Mouse (Mus musculus) myocyte (in vitro differentiated cells): ENCODE results near the gene Rbfox1. TPM values are rescaled to one million over a fixed set of nuclear protein-coding genes. Genes with fewer than 3 reads are reported as not detected.

Experiments used
- H3K27me3 ChIP-seq: one replicate; pipeline ENCODE4 v1.6.1; 2011; ENCODE audit not compliant: control insufficient read depth, insufficient read depth, insufficient read length
- H3K36me3 ChIP-seq: one replicate; pipeline ENCODE4 v1.6.1; 2011; ENCODE audit not compliant: control insufficient read depth, insufficient read depth
- H3K4me2 ChIP-seq: one replicate; pipeline ENCODE4 v1.6.1; 2011; ENCODE audit warnings: low read depth, control low read depth
- H3K4me3 ChIP-seq: one replicate; pipeline ENCODE4 v1.5.1; 2011; ENCODE audit warnings: mild to moderate bottlenecking, control low read depth, moderate library complexity
- H3K79me2 ChIP-seq: one replicate; pipeline ENCODE4 v1.6.1; 2011; ENCODE audit not compliant: control insufficient read depth, insufficient read depth
- H3ac ChIP-seq: one replicate; pipeline ENCODE4 v1.6.1; 2011; ENCODE audit not compliant: control insufficient read depth, insufficient read length
- CEBPB ChIP-seq: IDR thresholded peaks from 2 replicates; pipeline ENCODE4 v1.6.1; 2011; ENCODE audit warnings: mild to moderate bottlenecking, moderate library complexity; ENCODE audit not compliant: poor library complexity, insufficient read depth, severe bottlenecking
- E2F4 ChIP-seq: IDR thresholded peaks from one replicate; pipeline ENCODE4 v1.6.1; 2011; ENCODE audit warnings: mild to moderate bottlenecking, control low read depth, moderate library complexity; ENCODE audit not compliant: insufficient read depth
- MAX ChIP-seq: IDR thresholded peaks from one replicate; pipeline ENCODE4 v1.6.1; 2011; ENCODE audit warnings: low read depth, mild to moderate bottlenecking, control low read depth
- MYOD1 ChIP-seq, 3 experiments: IDR thresholded peaks; one replicate each; pipeline ENCODE4 v1.6.1; 2011; ENCODE audit warnings: control low read depth in 2 of 3, low read depth in 2 of 3, mild to moderate bottlenecking in 2 of 3, moderate library complexity in 1 of 3; ENCODE audit not compliant: insufficient read length in 2 of 3, control insufficient read depth in 1 of 3
- MYOG ChIP-seq, 3 experiments: IDR thresholded peaks; one replicate each; pipeline ENCODE4 v1.6.1; 2011; ENCODE audit warnings: control low read depth in 2 of 3, low read depth in 2 of 3, mild to moderate bottlenecking in 2 of 3; ENCODE audit not compliant: insufficient read length in 2 of 3, control insufficient read depth in 1 of 3, insufficient read depth in 1 of 3
- POLR2A ChIP-seq: IDR thresholded peaks from one replicate; pipeline ENCODE4 v1.6.1; 2011; ENCODE audit warnings: low read depth, mild to moderate bottlenecking, control low read depth, moderate library complexity; ENCODE audit not compliant: insufficient read length
- POLR2AphosphoS2 ChIP-seq: IDR thresholded peaks from one replicate; pipeline ENCODE4 v1.6.1; 2011; ENCODE audit warnings: low read depth, control low read depth; ENCODE audit not compliant: insufficient read length
- REST ChIP-seq: IDR thresholded peaks from one replicate; pipeline ENCODE4 v1.6.1; 2011; ENCODE audit warnings: mild to moderate bottlenecking, control low read depth, moderate library complexity; ENCODE audit not compliant: insufficient read depth, insufficient read length
- SRF ChIP-seq: IDR thresholded peaks from one replicate; pipeline ENCODE4 v1.6.1; 2011; ENCODE audit warnings: low read depth; ENCODE audit not compliant: control insufficient read depth, insufficient read length
- TCF12 ChIP-seq: IDR thresholded peaks from one replicate; pipeline ENCODE4 v1.6.1; 2011; ENCODE audit warnings: mild to moderate bottlenecking, control low read depth; ENCODE audit not compliant: poor library complexity, insufficient read depth, severe bottlenecking
- TCF3 ChIP-seq: IDR thresholded peaks from one replicate; pipeline ENCODE4 v1.6.1; 2011; ENCODE audit warnings: low read depth, control low read depth; ENCODE audit not compliant: insufficient read length
- USF1 ChIP-seq: IDR thresholded peaks from one replicate; pipeline ENCODE4 v1.6.1; 2011; ENCODE audit warnings: low read depth, mild to moderate bottlenecking, control low read depth, moderate library complexity
- polyA plus RNA-seq: library from polyadenylated mRNA; unstranded; fragments of >200 nt; fragmentation: generic; extraction: Trizol; gene quantifications from one replicate; pipeline ENCODE4 v1.2.1, GENCODE M21; 2012; ENCODE audit warnings: missing spikeins

The Rbfox1 gene
- polyA plus RNA-seq, 1 experiment = 8.3 TPM

DNA sequence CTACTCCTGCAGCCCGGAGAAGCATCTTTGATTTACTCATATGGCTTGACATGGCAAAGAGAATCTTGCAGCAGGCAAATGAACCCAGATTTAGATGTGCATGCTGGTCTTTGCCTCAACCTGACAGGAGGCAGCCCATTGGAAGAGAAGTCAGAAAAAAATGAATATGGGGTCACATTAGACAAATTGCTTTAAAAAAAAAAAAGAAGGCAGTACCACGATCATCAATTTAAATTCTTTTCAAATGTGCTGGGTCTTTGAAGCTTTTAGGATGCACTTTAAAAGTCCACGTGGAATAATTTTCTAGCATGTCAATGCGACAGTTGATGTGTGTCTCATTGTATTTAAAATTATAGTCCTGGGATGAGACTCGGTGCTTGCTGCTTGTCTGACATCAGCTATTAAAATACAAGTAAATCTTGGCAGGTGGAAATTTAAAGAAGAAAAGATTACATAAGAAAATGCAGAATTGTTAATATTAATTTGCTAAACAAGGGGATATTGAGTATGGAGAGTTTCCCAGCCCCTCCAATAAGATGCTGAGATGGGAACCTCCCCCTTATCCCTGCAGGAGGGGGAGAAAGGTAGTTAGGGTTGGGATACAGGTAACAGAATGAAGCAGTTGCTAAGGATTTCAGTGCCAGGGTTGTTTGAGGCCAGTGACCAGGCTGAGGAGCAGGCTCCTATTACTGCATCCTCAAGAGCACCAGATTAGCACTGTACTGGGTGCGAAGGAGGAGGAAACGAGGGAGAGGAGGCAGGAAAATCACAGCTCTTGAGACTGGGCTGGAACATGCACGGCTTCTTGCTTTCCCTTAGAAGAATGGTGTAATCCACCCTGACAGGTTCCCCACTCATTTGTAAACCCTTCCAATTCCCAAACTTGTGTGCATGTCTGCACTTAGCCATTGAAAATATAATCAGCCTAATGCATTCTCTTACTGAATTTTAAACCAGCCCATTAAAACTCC lies 1274.0 kb downstream of the Rbfox1 start:
- no peak for TF ChIP-seq SRF
- TF ChIP-seq USF1 = no peak
- no peak for TF ChIP-seq CEBPB
- no peak for TF ChIP-seq MYOD1 (IDR thresholded peaks at IDR 0.05; ENCODE audit: control insufficient read depth in 1 of 3, insufficient read length in 2 of 3, low read depth in 2 of 3)
- TF ChIP-seq MAX = no peak
- no peak for TF ChIP-seq POLR2A
- TF ChIP-seq TCF12 = no peak
- no peak for TF ChIP-seq REST
- no peak for TF ChIP-seq MYOG (IDR thresholded peaks at IDR 0.05; ENCODE audit: control insufficient read depth in 1 of 3, insufficient read depth in 1 of 3, insufficient read length in 2 of 3, low read depth in 2 of 3)
- no peak for TF ChIP-seq TCF3

DNA sequence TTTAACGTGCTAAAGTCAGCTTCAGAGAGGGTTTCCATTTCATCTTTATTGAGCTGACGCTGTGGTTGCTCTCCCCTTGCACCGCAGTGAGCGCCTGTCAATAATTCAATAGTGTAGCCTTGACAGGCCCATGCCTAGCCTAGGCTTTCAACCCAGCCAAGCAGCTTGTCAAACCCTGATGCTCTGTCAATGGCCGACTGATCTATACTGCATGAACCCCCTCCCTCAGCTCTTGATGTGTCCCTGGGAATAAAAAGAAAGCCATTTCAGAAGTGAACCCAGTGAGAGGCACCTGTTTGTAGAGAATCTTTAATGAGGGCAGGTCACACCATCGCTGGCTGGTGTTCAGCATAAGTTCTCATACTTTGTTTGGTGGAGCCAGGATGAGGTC lies 1274.7 kb downstream of the Rbfox1 start:
- no peak overlapping the region for H3K4me2 ChIP-seq
- H3K36me3 ChIP-seq = no peaks in the 10 kb centered on the region
- no peak for TF ChIP-seq MAX
- no peak for TF ChIP-seq POLR2A
- no peak for TF ChIP-seq SRF
- TF ChIP-seq REST = no peak
- TF ChIP-seq CEBPB = no peak
- no peak for TF ChIP-seq MYOD1 (IDR thresholded peaks at IDR 0.05; ENCODE audit: control insufficient read depth in 1 of 3, insufficient read length in 2 of 3, low read depth in 2 of 3)
- TF ChIP-seq E2F4 = no peak
- TF ChIP-seq USF1 = no peak
- no peak for TF ChIP-seq TCF3
- no peak for TF ChIP-seq POLR2AphosphoS2
- no peaks in the 10 kb centered on the region for H3K79me2 ChIP-seq
- no peak overlapping the region for H3K4me3 ChIP-seq
- no peak overlapping the region for H3ac ChIP-seq
- H3K27me3 ChIP-seq = no peaks in the 10 kb centered on the region

More for the DNA sequence above, 1274.0 kb downstream of the Rbfox1 start:
- H3K4me3 ChIP-seq = no peak overlapping the region
- no peaks in the 10 kb centered on the region for H3K27me3 ChIP-seq
- H3ac ChIP-seq = no peak overlapping the region
- H3K79me2 ChIP-seq = no peaks in the 10 kb centered on the region
- H3K36me3 ChIP-seq = no peaks in the 10 kb centered on the region
- H3K4me2 ChIP-seq = no peak overlapping the region

DNA sequence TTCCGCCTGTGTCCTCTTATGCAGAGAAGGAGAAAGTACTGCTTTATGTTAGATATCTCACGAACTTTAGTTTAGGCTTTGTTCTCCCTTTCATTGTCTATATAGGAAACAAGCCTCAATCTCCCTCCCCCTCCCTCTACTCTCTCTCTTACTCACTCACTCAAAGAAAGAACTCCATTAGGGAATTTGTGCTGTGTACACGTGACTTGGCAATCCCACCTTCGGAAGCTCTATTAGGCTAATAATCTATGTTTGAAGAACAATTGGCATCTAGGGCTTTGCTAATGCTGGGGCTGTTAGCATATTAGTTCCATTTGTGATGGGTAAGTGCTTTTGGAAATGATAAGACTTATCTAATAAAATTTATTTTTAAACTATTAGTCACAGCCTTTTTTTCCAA lies 1277.0 kb downstream of the Rbfox1 start:
- Histone ChIP-seq H3ac (no peak overlapping the region), H3K27me3 (no peaks in the 10 kb centered on the region), H3K36me3 (no peaks in the 10 kb centered on the region), H3K4me3 (no peak overlapping the region), H3K4me2 (no peak overlapping the region), H3K79me2 (no peaks in the 10 kb centered on the region)
- TF ChIP-seq REST (no peak), CEBPB (no peak), POLR2A (no peak)

DNA sequence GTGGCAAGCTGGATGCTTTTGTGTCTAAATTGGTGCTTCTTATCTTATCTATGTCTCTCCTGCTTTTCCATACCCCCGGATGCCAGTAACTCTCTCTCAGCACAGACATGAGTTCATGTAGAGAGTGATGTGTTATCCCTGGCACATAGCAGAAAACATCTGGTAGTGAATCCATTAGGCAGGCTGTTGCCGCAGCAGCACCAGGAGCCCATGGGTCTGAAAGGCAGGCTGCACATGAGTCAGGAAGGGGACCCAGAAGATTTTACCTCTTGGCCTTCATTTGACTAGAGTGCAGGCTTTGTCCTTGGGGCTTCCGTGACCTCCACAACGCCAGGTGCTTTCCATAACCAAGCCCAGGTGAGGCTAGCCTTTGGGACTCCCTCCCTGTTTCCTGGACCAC lies 1278.5 kb downstream of the Rbfox1 start:
- Histone ChIP-seq H3K4me2 (no peak overlapping the region), H3ac (no peak overlapping the region), H3K27me3 (no peaks in the 10 kb centered on the region), H3K79me2 (no peaks in the 10 kb centered on the region), H3K36me3 (no peaks in the 10 kb centered on the region), H3K4me3 (no peak overlapping the region)
- TF ChIP-seq TCF12 (no peak), E2F4 (no peak), MYOD1 (IDR thresholded peaks at IDR 0.05; ENCODE audit: control insufficient read depth in 1 of 3, insufficient read length in 2 of 3, low read depth in 2 of 3) (no peak), MYOG (IDR thresholded peaks at IDR 0.05; ENCODE audit: control insufficient read depth in 1 of 3, insufficient read depth in 1 of 3, insufficient read length in 2 of 3, low read depth in 2 of 3) (no peak), MAX (no peak), POLR2AphosphoS2 (no peak), REST (no peak), TCF3 (no peak), POLR2A (no peak), SRF (no peak)

DNA sequence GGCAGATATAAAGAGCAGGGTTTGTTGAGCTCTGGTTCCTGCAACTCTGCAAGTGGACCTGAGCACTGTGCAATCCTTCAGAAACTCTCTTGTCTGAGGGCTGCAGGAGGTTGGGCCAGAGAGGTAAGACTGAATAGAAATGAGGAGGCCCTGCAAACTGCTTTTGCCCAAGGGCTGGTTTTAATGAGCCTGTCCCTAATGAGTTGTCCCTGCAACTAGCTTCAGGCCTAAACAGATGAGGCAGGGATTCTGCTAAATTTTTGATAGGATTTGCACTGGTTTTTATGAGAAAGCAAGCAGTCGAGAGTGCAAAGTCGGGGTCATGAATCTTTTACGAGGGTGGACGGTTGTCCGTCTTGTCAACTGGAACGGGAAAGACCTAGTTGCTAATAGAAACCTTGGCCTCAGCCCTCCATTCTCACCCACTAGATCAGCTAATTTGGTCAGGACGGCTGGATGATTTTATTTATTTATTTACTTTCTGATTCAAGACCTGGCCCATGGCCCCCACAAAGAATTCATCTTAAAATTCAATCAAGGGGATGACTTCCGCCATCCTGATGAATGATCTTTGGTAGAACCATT lies 1279.1 kb downstream of the Rbfox1 start:
- Histone ChIP-seq H3K4me2 (no peak overlapping the region), H3K36me3 (no peaks in the 10 kb centered on the region), H3ac (no peak overlapping the region), H3K27me3 (no peaks in the 10 kb centered on the region), H3K4me3 (no peak overlapping the region), H3K79me2 (no peaks in the 10 kb centered on the region)
- TF ChIP-seq TCF12 = no peak
- TF ChIP-seq SRF = no peak
- no peak for TF ChIP-seq E2F4
- no peak for TF ChIP-seq POLR2AphosphoS2
- TF ChIP-seq REST = no peak
- no peak for TF ChIP-seq CEBPB
- no peak for TF ChIP-seq MYOD1 (IDR thresholded peaks at IDR 0.05; ENCODE audit: control insufficient read depth in 1 of 3, insufficient read length in 2 of 3, low read depth in 2 of 3)
- TF ChIP-seq MYOG (IDR thresholded peaks at IDR 0.05; ENCODE audit: control insufficient read depth in 1 of 3, insufficient read depth in 1 of 3, insufficient read length in 2 of 3, low read depth in 2 of 3) = no peak
- no peak for TF ChIP-seq USF1
- TF ChIP-seq MAX = no peak
